Mouse (Mus musculus): ENCODE measurements at regions not wholly inside any gene's neighbourhood (a gene's known extent, or its start where the extent isn't known, plus 50 kb on each side); places are given as distances from the start of the nearest gene placed in this dataset.

GRCm38 (mm10) chr10:44901203-44901602, 165.8 kb upstream of the Prep start:
- H3K9ac ChIP-seq (replicated peaks; ENCODE audit: low read length) = no peak overlapping the region
- no peaks in the 10 kb centered on the region for H3K9me3 ChIP-seq (ENCODE audit: control insufficient read depth, low read length)
- no peaks in the 10 kb centered on the region for H3K36me3 ChIP-seq (ENCODE audit: control insufficient read depth, insufficient read depth, low read length)
- H3K4me2 ChIP-seq (ENCODE audit: low read length) = no peak overlapping the region
- DNase-seq (no peak), ATAC-seq (ENCODE audit: low FRiP score, low TSS enrichment) (no peak)
- WGBS = 74% methylated on average over 2 of the region's 2 CpGs
- H3K27me3 ChIP-seq (ENCODE audit: control insufficient read depth, insufficient read depth, low read length) = no peaks in the 10 kb centered on the region
- no peak overlapping the region for H3K4me3 ChIP-seq (replicated peaks; ENCODE audit: low read depth, low read length)
- no peak overlapping the region for H3K27ac ChIP-seq (replicated peaks; ENCODE audit: low read depth, low read length)
- no peaks in the 10 kb centered on the region for H3K4me1 ChIP-seq (ENCODE audit: control insufficient read depth, insufficient read depth, low read length)

GRCm38 (mm10) chr10:44892124-44892523, 174.9 kb upstream of the Prep start:
- Histone ChIP-seq H3K9me3 (ENCODE audit: control insufficient read depth, low read length) (no peaks in the 10 kb centered on the region), H3K4me3 (replicated peaks; ENCODE audit: low read depth, low read length) (no peak overlapping the region), H3K36me3 (ENCODE audit: control insufficient read depth, insufficient read depth, low read length) (no peaks in the 10 kb centered on the region), H3K4me2 (ENCODE audit: low read length) (no peak overlapping the region), H3K27ac (replicated peaks; ENCODE audit: low read depth, low read length) (no peak overlapping the region), H3K27me3 (ENCODE audit: control insufficient read depth, insufficient read depth, low read length) (no peaks in the 10 kb centered on the region), H3K4me1 (ENCODE audit: control insufficient read depth, insufficient read depth, low read length) (no peaks in the 10 kb centered on the region; the same call in 1 of the 2 replicates), H3K9ac (replicated peaks; ENCODE audit: low read length) (no peak overlapping the region)
- no peak for DNase-seq
- WGBS = 64% methylated on average over 6 of the region's 6 CpGs
- ATAC-seq (ENCODE audit: low FRiP score, low TSS enrichment) = no peak

- peak; percentile 49 for DNase-seq
- Histone ChIP-seq H3K9ac (replicated peaks; ENCODE audit: low read length) (no peak overlapping the region), H3K27ac (replicated peaks; ENCODE audit: low read depth, low read length) (no peak overlapping the region), H3K4me1 (ENCODE audit: control insufficient read depth, insufficient read depth, low read length) (no peaks in the 10 kb centered on the region; the same call in 1 of the 2 replicates), H3K27me3 (ENCODE audit: control insufficient read depth, insufficient read depth, low read length) (no peaks in the 10 kb centered on the region), H3K4me2 (ENCODE audit: low read length) (peak overlapping the region; percentile 11; the same call in 1 of the 2 replicates), H3K4me3 (replicated peaks; ENCODE audit: low read depth, low read length) (no peak overlapping the region), H3K9me3 (ENCODE audit: control insufficient read depth, low read length) (no peaks in the 10 kb centered on the region), H3K36me3 (ENCODE audit: control insufficient read depth, insufficient read depth, low read length) (no peaks in the 10 kb centered on the region)
- ATAC-seq (ENCODE audit: low FRiP score, low TSS enrichment) = peak; percentile 40; the same call in 1 of the 2 replicates
- 29% methylated on average over 14 of the region's 14 CpGs for WGBS
Observed at GRCm38 (mm10) chr10:44887081-44887683, 179.8 kb upstream of the Prep start.

- no peaks in the 10 kb centered on the region for H3K4me1 ChIP-seq (ENCODE audit: control insufficient read depth, insufficient read depth, low read length)
- no peak overlapping the region for H3K27ac ChIP-seq (replicated peaks; ENCODE audit: low read depth, low read length)
- no peaks in the 10 kb centered on the region for H3K9me3 ChIP-seq (ENCODE audit: control insufficient read depth, low read length)
- ATAC-seq (ENCODE audit: low FRiP score, low TSS enrichment) (no peak), DNase-seq (no peak)
- H3K4me2 ChIP-seq (ENCODE audit: low read length) = no peak overlapping the region
- WGBS = 67% methylated on average over 2 of the region's 2 CpGs
- no peaks in the 10 kb centered on the region for H3K27me3 ChIP-seq (ENCODE audit: control insufficient read depth, insufficient read depth, low read length)
- no peak overlapping the region for H3K9ac ChIP-seq (replicated peaks; ENCODE audit: low read length)
- H3K36me3 ChIP-seq (ENCODE audit: control insufficient read depth, insufficient read depth, low read length) = no peaks in the 10 kb centered on the region
- H3K4me3 ChIP-seq (replicated peaks; ENCODE audit: low read depth, low read length) = no peak overlapping the region
Observed at GRCm38 (mm10) chr10:44881967-44882366, 185.0 kb upstream of the Prep start.

- 93% methylated on average over 9 of the region's 9 CpGs for WGBS
- Histone ChIP-seq H3K9ac (replicated peaks; ENCODE audit: low read length) (no peak overlapping the region), H3K27me3 (ENCODE audit: control insufficient read depth, insufficient read depth, low read length) (no peaks in the 10 kb centered on the region), H3K4me3 (replicated peaks; ENCODE audit: low read depth, low read length) (no peak overlapping the region), H3K36me3 (ENCODE audit: control insufficient read depth, insufficient read depth, low read length) (no peaks in the 10 kb centered on the region), H3K9me3 (ENCODE audit: control insufficient read depth, low read length) (no peaks in the 10 kb centered on the region), H3K4me2 (ENCODE audit: low read length) (no peak overlapping the region), H3K4me1 (ENCODE audit: control insufficient read depth, insufficient read depth, low read length) (no peaks in the 10 kb centered on the region), H3K27ac (replicated peaks; ENCODE audit: low read depth, low read length) (no peak overlapping the region)
- DNase-seq (no peak), ATAC-seq (ENCODE audit: low FRiP score, low TSS enrichment) (no peak)
Observed at GRCm38 (mm10) chr10:44877076-44877663, 189.8 kb upstream of the Prep start.

GRCm38 (mm10) chr10:44873642-44874285, 193.2 kb upstream of the Prep start:
- H3K27ac ChIP-seq (replicated peaks; ENCODE audit: low read depth, low read length) = no peak overlapping the region
- no peaks in the 10 kb centered on the region for H3K9me3 ChIP-seq (ENCODE audit: control insufficient read depth, low read length)
- WGBS = 86% methylated on average over 5 of the region's 5 CpGs
- H3K27me3 ChIP-seq (ENCODE audit: control insufficient read depth, insufficient read depth, low read length) = no peaks in the 10 kb centered on the region
- H3K4me3 ChIP-seq (replicated peaks; ENCODE audit: low read depth, low read length) = no peak overlapping the region
- DNase-seq = no peak
- no peak overlapping the region for H3K9ac ChIP-seq (replicated peaks; ENCODE audit: low read length)
- no peak for ATAC-seq (ENCODE audit: low FRiP score, low TSS enrichment)
- H3K4me2 ChIP-seq (ENCODE audit: low read length) = no peak overlapping the region
- H3K36me3 ChIP-seq (ENCODE audit: control insufficient read depth, insufficient read depth, low read length) = no peaks in the 10 kb centered on the region
- no peaks in the 10 kb centered on the region for H3K4me1 ChIP-seq (ENCODE audit: control insufficient read depth, insufficient read depth, low read length)

GRCm38 (mm10) chr10:44864191-44864747, 202.7 kb upstream of the Prep start:
- H3K27ac ChIP-seq (replicated peaks; ENCODE audit: low read depth, low read length) = no peak overlapping the region
- DNase-seq = no peak
- no peaks in the 10 kb centered on the region for H3K4me1 ChIP-seq (ENCODE audit: control insufficient read depth, insufficient read depth, low read length)
- 95% methylated on average over 1 of the region's 1 CpGs for WGBS
- H3K27me3 ChIP-seq (ENCODE audit: control insufficient read depth, insufficient read depth, low read length) = no peaks in the 10 kb centered on the region
- ATAC-seq (ENCODE audit: low FRiP score, low TSS enrichment) = no peak
- no peak overlapping the region for H3K9ac ChIP-seq (replicated peaks; ENCODE audit: low read length)
- H3K9me3 ChIP-seq (ENCODE audit: control insufficient read depth, low read length) = no peaks in the 10 kb centered on the region
- H3K36me3 ChIP-seq (ENCODE audit: control insufficient read depth, insufficient read depth, low read length) = no peaks in the 10 kb centered on the region
- H3K4me3 ChIP-seq (replicated peaks; ENCODE audit: low read depth, low read length) = no peak overlapping the region
- H3K4me2 ChIP-seq (ENCODE audit: low read length) = no peak overlapping the region

- no peak for DNase-seq
- H3K4me1 ChIP-seq (ENCODE audit: control insufficient read depth, insufficient read depth, low read length) = no peaks in the 10 kb centered on the region
- H3K27ac ChIP-seq (replicated peaks; ENCODE audit: low read depth, low read length) = no peak overlapping the region
- H3K27me3 ChIP-seq (ENCODE audit: control insufficient read depth, insufficient read depth, low read length) = no peaks in the 10 kb centered on the region
- H3K9ac ChIP-seq (replicated peaks; ENCODE audit: low read length) = no peak overlapping the region
- WGBS = 83% methylated on average over 8 of the region's 8 CpGs
- no peaks in the 10 kb centered on the region for H3K9me3 ChIP-seq (ENCODE audit: control insufficient read depth, low read length)
- no peak for ATAC-seq (ENCODE audit: low FRiP score, low TSS enrichment)
- no peak overlapping the region for H3K4me2 ChIP-seq (ENCODE audit: low read length)
- no peak overlapping the region for H3K4me3 ChIP-seq (replicated peaks; ENCODE audit: low read depth, low read length)
- H3K36me3 ChIP-seq (ENCODE audit: control insufficient read depth, insufficient read depth, low read length) = no peaks in the 10 kb centered on the region
Observed at GRCm38 (mm10) chr10:44862360-44862674, 204.7 kb upstream of the Prep start.
